Mouse (Mus musculus): ENCODE data around the gene Grik3.

The Grik3 gene

GRCm38 (mm10) chr4:125544947-125545767 lies 54.7 kb downstream of the Grik3 start:
- 19% methylated on average over 18 of the region's 18 CpGs for WGBS

- WGBS = 37% methylated on average over 7 of the region's 7 CpGs
Observed at GRCm38 (mm10) chr4:125545768-125546220, 55.3 kb downstream of the Grik3 start.

- WGBS = 67% methylated on average over 5 of the region's 5 CpGs
Observed at GRCm38 (mm10) chr4:125548190-125548589, 57.7 kb downstream of the Grik3 start.

DNA sequence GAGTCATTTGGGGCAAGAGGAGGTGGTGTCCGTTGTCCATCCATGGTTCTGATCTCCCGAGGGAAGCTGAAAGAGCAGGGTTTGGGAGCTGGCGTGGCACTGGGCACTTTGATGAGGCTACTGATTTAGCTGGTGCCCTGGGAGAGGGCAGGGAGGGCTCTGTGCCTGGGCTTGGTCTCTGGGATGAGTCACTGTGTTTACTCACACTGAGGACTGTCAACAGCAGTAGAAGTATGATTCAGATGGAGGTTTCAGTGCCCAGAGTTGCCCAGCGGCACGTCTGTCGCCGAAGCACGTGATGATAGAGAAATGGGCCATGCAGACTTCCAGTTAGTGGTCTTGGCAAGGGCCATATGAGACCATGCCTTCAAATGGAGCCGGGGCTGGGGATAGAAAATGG lies 63.3 kb downstream of the Grik3 start:
- 74% methylated on average over 9 of the region's 9 CpGs for WGBS

- 83% methylated on average over 14 of the region's 14 CpGs for WGBS
Observed at GRCm38 (mm10) chr4:125556405-125557308, 66.2 kb downstream of the Grik3 start.

DNA sequence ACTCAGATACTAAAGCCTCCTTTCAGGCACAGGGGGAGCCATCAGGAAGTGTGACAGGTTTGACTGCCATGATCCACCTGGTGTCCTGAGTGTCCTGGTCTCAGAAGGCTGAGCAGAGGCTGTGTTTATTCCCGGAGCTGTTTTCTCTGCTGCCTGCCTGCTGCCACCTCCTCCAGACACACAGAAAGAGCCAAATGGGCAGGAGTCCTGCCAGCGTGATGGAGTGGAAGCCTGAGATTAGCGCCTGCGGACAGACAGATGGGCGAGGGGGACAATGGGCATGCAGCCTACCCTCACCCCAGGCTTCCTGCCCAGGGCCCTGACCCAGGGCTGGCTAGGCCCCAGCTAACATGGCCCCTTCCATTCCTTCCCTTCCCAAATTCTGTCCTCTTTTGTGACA lies 69.1 kb downstream of the Grik3 start:
- 31% methylated on average over 5 of the region's 5 CpGs for WGBS

DNA sequence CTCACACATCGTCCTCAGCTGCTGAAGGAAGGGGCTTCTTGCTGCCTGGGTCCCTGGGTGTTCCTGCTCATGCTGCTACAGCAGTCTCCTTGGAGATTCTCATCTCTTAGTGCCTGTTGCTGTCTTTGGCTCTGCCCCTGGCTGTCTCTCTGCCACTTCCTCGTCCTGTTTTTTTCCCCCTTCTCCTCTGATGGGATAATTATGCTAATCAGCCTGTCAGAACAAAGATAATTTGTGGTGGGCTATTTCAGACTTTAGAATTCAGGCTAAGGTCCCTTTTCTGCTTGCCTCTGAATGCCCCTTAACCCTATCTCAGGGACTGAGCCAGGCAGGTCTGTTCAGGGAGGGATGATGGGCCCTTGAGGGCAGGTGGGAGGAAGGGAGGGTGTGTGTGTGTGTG lies 70.3 kb downstream of the Grik3 start:
- WGBS = 40% methylated on average over 2 of the region's 2 CpGs

DNA sequence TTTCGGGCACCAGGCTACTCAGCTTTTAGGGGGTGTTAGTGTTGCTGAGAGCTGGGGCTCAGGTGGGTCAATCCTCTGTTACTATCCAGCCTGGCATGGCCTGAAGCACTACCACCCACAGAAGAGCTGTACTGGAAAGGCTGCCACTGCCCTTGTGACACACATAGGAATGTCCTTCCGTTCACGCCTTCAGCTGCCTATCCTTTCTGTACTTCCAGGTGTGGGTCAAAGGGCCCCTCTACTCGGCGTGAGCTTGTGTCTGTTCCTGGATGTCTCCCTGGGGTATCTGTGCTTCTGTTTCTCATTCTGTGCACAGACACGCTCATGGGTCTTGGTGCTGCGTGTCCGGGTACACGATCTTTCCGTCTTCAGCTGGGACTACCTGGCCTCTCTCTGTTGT lies 73.1 kb downstream of the Grik3 start:
- 83% methylated on average over 10 of the region's 10 CpGs for WGBS

- WGBS = 67% methylated on average over 17 of the region's 17 CpGs
Observed at GRCm38 (mm10) chr4:125564008-125564710, 73.7 kb downstream of the Grik3 start.

DNA sequence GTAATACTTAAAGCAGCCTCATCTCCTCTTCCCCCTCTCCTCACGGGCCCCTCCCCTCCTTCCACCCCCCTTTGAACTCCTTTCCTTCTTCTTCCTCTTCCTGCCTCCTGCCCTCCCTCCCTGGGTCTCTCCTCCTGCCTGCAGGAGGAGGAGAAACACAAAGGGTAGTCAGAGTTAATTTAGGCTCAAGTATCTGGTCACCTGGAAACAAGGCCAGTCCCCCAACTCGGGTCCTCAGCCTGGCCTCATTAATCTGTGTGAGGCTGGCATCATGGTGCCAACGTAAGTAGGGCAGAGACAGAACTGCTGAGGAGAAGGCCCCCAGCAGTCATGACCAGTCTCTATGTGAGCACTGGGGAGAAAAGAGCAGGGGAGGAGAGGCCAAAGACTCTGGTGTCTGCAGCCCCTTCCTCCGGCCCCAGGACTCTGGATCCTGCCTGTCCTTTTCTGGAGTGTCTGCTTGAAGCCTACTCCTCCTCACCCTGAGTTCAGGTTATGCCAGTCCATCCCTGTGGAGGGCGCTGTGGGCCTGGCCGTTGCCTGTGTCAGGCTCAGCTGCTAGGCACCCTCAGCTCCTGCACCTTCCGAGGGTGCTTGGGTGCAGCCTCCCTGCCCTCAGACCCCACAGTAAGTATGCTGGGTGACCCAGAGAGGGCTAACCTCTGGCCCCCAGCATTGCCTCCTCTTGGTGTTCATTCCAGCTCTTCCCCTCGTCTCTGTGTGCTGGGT lies 75.4 kb downstream of the Grik3 start:
- WGBS = 60% methylated on average over 8 of the region's 8 CpGs

GRCm38 (mm10) chr4:125568210-125568609 lies 77.7 kb downstream of the Grik3 start:
- 80% methylated on average over 6 of the region's 6 CpGs for WGBS

GRCm38 (mm10) chr4:125571651-125572311 lies 81.3 kb downstream of the Grik3 start:
- 53% methylated on average over 12 of the region's 12 CpGs for WGBS

DNA sequence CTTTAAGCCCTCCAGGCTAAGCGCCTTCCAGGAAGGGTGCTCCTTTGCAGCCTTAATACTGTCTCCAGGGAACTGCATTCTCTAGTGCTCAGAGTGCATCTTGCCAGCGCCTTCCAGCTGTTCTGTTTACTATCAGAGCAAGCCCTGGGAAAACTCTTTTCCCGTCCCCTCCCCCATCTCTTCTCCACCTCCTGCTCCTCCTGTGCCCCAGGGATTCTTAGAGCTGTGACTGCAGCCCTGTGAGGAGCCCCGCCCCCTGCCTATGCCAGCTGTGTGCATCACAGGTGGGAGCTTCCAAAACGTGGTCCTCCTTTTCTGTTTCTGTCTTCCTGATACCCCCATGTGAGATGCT lies 81.8 kb downstream of the Grik3 start:
- 28% methylated on average over 5 of the region's 5 CpGs for WGBS

GRCm38 (mm10) chr4:125573000-125573399 lies 82.5 kb downstream of the Grik3 start:
- 33% methylated on average over 5 of the region's 5 CpGs for WGBS

DNA sequence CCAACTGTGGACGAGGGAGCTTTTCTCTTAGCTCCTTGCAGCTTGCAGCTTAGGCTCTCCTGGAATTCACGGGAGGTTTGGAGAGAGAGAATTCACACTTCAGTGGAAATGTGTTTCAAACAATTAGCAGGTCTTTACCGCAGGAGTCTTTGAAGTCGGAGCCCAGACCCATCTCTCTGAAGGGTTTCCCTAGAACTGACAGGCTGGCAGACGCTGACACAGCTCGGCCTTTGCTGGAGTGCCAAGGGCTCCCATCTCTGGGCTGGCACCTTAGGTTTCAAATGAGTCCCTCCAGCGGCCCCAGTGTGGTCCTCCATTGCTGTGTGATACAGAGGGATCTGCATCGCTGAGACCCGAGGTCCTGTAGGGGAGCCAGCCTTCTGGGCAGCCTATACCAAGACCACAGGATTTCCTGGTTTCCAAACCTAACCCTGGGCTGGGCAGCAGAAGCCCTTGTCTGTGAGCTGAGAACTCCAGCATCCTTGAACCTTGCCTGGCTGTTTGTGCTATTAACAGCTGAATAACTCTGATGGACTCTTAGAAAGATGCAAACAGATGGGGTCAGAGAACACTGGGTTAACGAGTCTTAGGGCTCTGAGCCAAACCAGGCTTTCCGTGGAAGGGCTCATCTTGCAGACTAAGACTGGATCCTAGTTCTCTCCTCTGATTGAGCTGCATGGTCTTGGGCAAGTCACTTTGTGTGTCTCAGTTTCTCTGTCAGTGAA lies 83.6 kb downstream of the Grik3 start:
- 30% methylated on average over 11 of the region's 11 CpGs for WGBS

GRCm38 (mm10) chr4:125580336-125580735 lies 89.8 kb downstream of the Grik3 start:
- WGBS = 33% methylated on average over 5 of the region's 5 CpGs

DNA sequence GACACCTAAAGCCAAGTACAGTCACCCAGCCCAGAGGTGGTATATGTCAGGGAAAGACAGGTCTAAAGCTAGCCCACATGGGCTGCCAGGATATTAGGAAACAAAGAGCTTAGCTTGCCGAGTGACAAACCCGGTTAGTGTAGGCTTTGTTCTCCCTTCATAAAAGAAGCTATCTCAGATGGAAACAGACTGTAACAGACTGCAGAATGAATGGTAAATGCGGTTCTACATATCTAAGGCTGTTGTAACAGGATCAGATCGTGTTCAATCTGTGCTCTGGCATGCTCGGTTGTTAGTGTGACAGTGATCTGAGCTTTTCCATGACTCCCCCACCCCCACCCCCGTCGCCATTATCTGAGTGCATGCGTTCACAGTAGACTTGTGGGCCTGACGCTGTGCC lies 92.8 kb downstream of the Grik3 start:
- WGBS = 54% methylated on average over 9 of the region's 9 CpGs

DNA sequence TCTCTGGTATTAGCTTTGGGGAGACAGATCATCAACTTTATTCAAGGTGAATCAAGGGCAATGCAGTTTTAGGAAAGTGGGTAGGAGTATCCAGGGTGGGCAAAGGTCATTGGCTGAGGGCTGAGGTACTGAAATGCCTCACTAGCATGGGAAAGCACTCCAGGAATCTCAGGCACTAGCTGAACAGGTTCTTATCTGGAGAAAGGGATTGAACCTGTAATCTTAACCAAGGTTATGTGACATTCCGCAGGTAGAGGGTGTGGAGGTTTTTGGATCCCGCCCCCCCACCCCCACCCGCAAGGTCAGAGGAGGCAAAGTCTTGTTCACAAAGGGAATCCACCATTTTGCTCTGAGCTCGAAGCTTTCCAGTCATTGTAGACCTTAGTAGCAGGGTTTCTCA lies 93.4 kb downstream of the Grik3 start:
- WGBS = 84% methylated on average over 4 of the region's 4 CpGs

- 62% methylated on average over 3 of the region's 3 CpGs for WGBS
Observed at GRCm38 (mm10) chr4:125584676-125585075, 94.2 kb downstream of the Grik3 start.

DNA sequence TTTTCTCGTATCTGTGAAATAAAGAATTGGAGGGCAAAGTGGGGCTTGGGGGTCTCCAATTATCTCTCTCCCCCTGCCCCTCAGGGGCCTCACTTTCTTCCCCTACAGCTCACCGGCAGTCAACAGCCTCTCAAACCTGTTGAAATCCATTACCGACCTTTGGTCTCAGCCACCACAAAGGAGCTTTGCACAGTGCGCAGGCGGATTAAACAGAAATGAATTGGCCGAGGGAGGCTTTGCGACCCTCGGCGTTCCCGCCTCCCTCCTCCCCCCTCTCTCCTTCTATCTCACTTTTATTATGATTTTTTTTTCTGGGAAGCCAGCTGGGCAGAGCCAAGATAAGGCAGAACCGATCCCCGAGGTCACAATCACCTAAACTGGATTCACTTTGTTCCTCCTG lies 97.1 kb downstream of the Grik3 start:
- WGBS = 38% methylated on average over 12 of the region's 12 CpGs
